Mouse (Mus musculus) E14TG2a.4 (cell line): Measurements from ENCODE around the gene Ntrk1.

ENCODE experiments used
- CTCF ChIP-seq: conservative IDR thresholded peaks from 2 replicates; pipeline ENCODE4 v1.5.1; 2014; ENCODE audit warnings: low read length
- NANOG ChIP-seq: IDR thresholded peaks from 2 replicates; pipeline ENCODE4 v1.6.1; 2014; ENCODE audit warnings: borderline replicate concordance, low read length, mixed read lengths

- TF ChIP-seq CTCF (no peak), NANOG (no peak)
These were observed 25.5 kb downstream of the Ntrk1 start for GRCm38 (mm10) chr3:87769506-87769905.
